Comparison of ENCODE assay signal across 9 mouse cellular contexts in genomic region chr8:83666866-83667234, GRCm38 (mm10). TPM values are rescaled to one million over a fixed set of nuclear protein-coding genes. Genes with fewer than 3 reads are reported as not detected.
A peak's percentile ranks its signal among the peaks of the same experiment; 100 is the strongest.
DNase-seq lines count a peak whose midpoint lies in the region; ATAC-seq and TF ChIP-seq lines count a peak whose summit lies in the region.
"Had no signal": no experiment of that assay in that cellular context is flagged by ENCODE, and none has a peak within 500 bp of the region (broad histone marks: within the 10 kb centered on the region; RNA-seq: fewer than 3 reads in every experiment).

No protein-coding gene starts in this region.

- H3K9ac ChIP-seq in heart, embryonic 13.5 days, result peak overlapping the region; percentile 29
- peak overlapping the region; percentile 61 for H3K9ac ChIP-seq in lung, embryonic 16.5 days (ENCODE audit: low read length)
- 0 out of 2 replicates have a peak overlapping the region, but pooled peaks have one; percentile 10 for H3K9ac ChIP-seq in forebrain, postnatal 0 days
- peak overlapping the region; percentile 49; the same call in 1 of the 2 replicates for H3K9ac ChIP-seq in neural tube, embryonic 13.5 days

- peak overlapping the region; percentile 22 for H3K4me2 ChIP-seq in heart, embryonic 13.5 days
- H3K4me2 ChIP-seq in lung, embryonic 16.5 days (ENCODE audit: low read depth, low read length), result peak overlapping the region; percentile 43
- H3K4me2 ChIP-seq in forebrain, postnatal 0 days (ENCODE audit: low read depth), result no peak overlapping the region
- no peak overlapping the region for H3K4me2 ChIP-seq in neural tube, embryonic 13.5 days

- H3K36me3 ChIP-seq in heart, embryonic 13.5 days, result peaks cover 48% of the 10 kb centered on the region
- peaks cover 29% of the 10 kb centered on the region for H3K36me3 ChIP-seq in lung, embryonic 16.5 days (ENCODE audit: control insufficient read depth, insufficient read depth, low read length)
- peaks cover 32% of the 10 kb centered on the region for H3K36me3 ChIP-seq in forebrain, postnatal 0 days (ENCODE audit: insufficient read depth)
- peaks cover 49% of the 10 kb centered on the region for H3K36me3 ChIP-seq in neural tube, embryonic 13.5 days

- ATAC-seq in heart, embryonic 13.5 days (ENCODE audit: extremely low read depth, insufficient number of reproducible peaks, low FRiP score, low TSS enrichment), result no peak
- no peak for ATAC-seq in lung, embryonic 16.5 days (ENCODE audit: low read depth)
- ATAC-seq in forebrain, postnatal 0 days, result no peak
- no peak for ATAC-seq in neural tube, embryonic 13.5 days (ENCODE audit: low read depth)

- 0 out of 2 replicates have a peak overlapping the region, but pooled peaks have one; percentile 9 for H3K27ac ChIP-seq in heart, embryonic 13.5 days (replicated peaks)
- peak overlapping the region; percentile 82 for H3K27ac ChIP-seq in lung, embryonic 16.5 days (ENCODE audit: low read length)
- H3K27ac ChIP-seq in forebrain, postnatal 0 days (ENCODE audit: low read depth, low read length), result no peak overlapping the region
- 0 out of 2 replicates have a peak overlapping the region, but pooled peaks have one; percentile 49 for H3K27ac ChIP-seq in neural tube, embryonic 13.5 days (replicated peaks)

- peaks cover 54% of the 10 kb centered on the region for H3K4me1 ChIP-seq in heart, embryonic 13.5 days
- peaks cover 53% of the 10 kb centered on the region for H3K4me1 ChIP-seq in lung, embryonic 16.5 days (replicated peaks; ENCODE audit: control insufficient read depth, insufficient read depth, low read length)
- H3K4me1 ChIP-seq in forebrain, postnatal 0 days (ENCODE audit: insufficient read depth), result peaks cover 6% of the 10 kb centered on the region; the same call in 1 of the 2 replicates
- H3K4me1 ChIP-seq in neural tube, embryonic 13.5 days (replicated peaks), result peaks cover 45% of the 10 kb centered on the region

- no peak for TF ChIP-seq CTCF in forebrain, postnatal 0 days (IDR thresholded peaks at IDR 0.05; ENCODE audit: low read depth)

- H3K9me3 ChIP-seq in heart, embryonic 13.5 days, result no peaks in the 10 kb centered on the region
- no peaks in the 10 kb centered on the region for H3K9me3 ChIP-seq in lung, embryonic 16.5 days (ENCODE audit: control insufficient read depth, low read length)
- H3K9me3 ChIP-seq in forebrain, postnatal 0 days (ENCODE audit: low read length), result no peaks in the 10 kb centered on the region
- H3K9me3 ChIP-seq in neural tube, embryonic 13.5 days, result no peaks in the 10 kb centered on the region

- peaks cover 21% of the 10 kb centered on the region for H3K27me3 ChIP-seq in heart, embryonic 13.5 days (replicated peaks)
- no peaks in the 10 kb centered on the region for H3K27me3 ChIP-seq in lung, embryonic 16.5 days (ENCODE audit: control insufficient read depth, insufficient read depth, low read depth, low read length)
- no peaks in the 10 kb centered on the region for H3K27me3 ChIP-seq in forebrain, postnatal 0 days (ENCODE audit: insufficient read depth, low read length)
- H3K27me3 ChIP-seq in neural tube, embryonic 13.5 days, result peaks cover 12% of the 10 kb centered on the region
- H3K27me3 ChIP-seq: megakaryocyte, embryonic 14.5 days had no signal

- WGBS in heart, embryonic 13.5 days, result 89% methylated on average over 3 of the region's 3 CpGs
- 89% methylated on average over 3 of the region's 3 CpGs for WGBS in lung, embryonic 16.5 days
- WGBS in forebrain, postnatal 0 days, result 77% methylated on average over 3 of the region's 3 CpGs
- WGBS in neural tube, embryonic 13.5 days, result 94% methylated on average over 3 of the region's 3 CpGs

- H3K4me3 ChIP-seq in heart, embryonic 13.5 days, result 0 out of 2 replicates have a peak overlapping the region, but pooled peaks have one; percentile 2
- H3K4me3 ChIP-seq in lung, embryonic 16.5 days (ENCODE audit: low read length), result no peak overlapping the region
- no peak overlapping the region for H3K4me3 ChIP-seq in forebrain, postnatal 0 days (ENCODE audit: low read depth, low read length)
- no peak overlapping the region for H3K4me3 ChIP-seq in neural tube, embryonic 13.5 days
- H3K4me3 ChIP-seq: megakaryocyte, embryonic 14.5 days had no signal

- no peak for DNase-seq in heart, adult 9 months (ENCODE audit: low spot score in 2 of 2)
- DNase-seq in lung, postnatal 36 days, result no peak
- DNase-seq in forebrain, postnatal 0 days, result no peak
- no peak for DNase-seq in adipocyte (ENCODE audit: low spot score)
- no peak for DNase-seq in right cerebral cortex, postnatal 10 days (ENCODE audit: low spot score in 2 of 2)

RNA-seq across cellular contexts. Expression of gene Ptger1, which starts 0.4 kb away (rescaled TPM):
- polyA plus RNA-seq in heart, embryonic 13.5 days (2015; fragmentation: Nextera tagmentation; extraction: Ambion mirVana), result 0.35 and 0.41 TPM in 2 replicates
- 1.4 TPM in 2 replicates for polyA plus RNA-seq in lung, embryonic 16.5 days (2015; fragmentation: Nextera tagmentation; extraction: Ambion mirVana)
- 0.46 and 0.57 TPM in 2 replicates for total RNA-seq in forebrain, postnatal 0 days (2014; rRNA removed)
- polyA plus RNA-seq in forebrain, postnatal 0 days (2015; fragmentation: Nextera tagmentation; extraction: Ambion mirVana), result 0.20 and 0.27 TPM in 2 replicates
- polyA plus RNA-seq in neural tube, embryonic 13.5 days (2015; fragmentation: Nextera tagmentation; extraction: Ambion mirVana), result 0.46 and 0.50 TPM in 2 replicates

RNA-seq across cellular contexts. Expression of gene Gipc1, which starts 14.4 kb away (rescaled TPM):
- polyA plus RNA-seq in heart, embryonic 13.5 days (2015; fragmentation: Nextera tagmentation; extraction: Ambion mirVana), result 155 and 164 TPM in 2 replicates
- 178 and 190 TPM in 2 replicates for polyA plus RNA-seq in lung, embryonic 16.5 days (2015; fragmentation: Nextera tagmentation; extraction: Ambion mirVana)
- total RNA-seq in forebrain, postnatal 0 days (2014; rRNA removed), result 77.8 and 85.3 TPM in 2 replicates
- 119 and 135 TPM in 2 replicates for polyA plus RNA-seq in forebrain, postnatal 0 days (2015; fragmentation: Nextera tagmentation; extraction: Ambion mirVana)
- polyA plus RNA-seq in neural tube, embryonic 13.5 days (2015; fragmentation: Nextera tagmentation; extraction: Ambion mirVana), result 149 and 151 TPM in 2 replicates

RNA-seq across cellular contexts. Expression of gene Pkn1, which starts 32.1 kb away (rescaled TPM):
- polyA plus RNA-seq in heart, embryonic 13.5 days (2015; fragmentation: Nextera tagmentation; extraction: Ambion mirVana), result 19.5 and 20.0 TPM in 2 replicates
- 27.2 and 31.8 TPM in 2 replicates for polyA plus RNA-seq in lung, embryonic 16.5 days (2015; fragmentation: Nextera tagmentation; extraction: Ambion mirVana)
- total RNA-seq in forebrain, postnatal 0 days (2014; rRNA removed), result 70.8 and 72.6 TPM in 2 replicates
- polyA plus RNA-seq in forebrain, postnatal 0 days (2015; fragmentation: Nextera tagmentation; extraction: Ambion mirVana), result 18.5 and 25.2 TPM in 2 replicates
- polyA plus RNA-seq in neural tube, embryonic 13.5 days (2015; fragmentation: Nextera tagmentation; extraction: Ambion mirVana), result 21.3 and 25.5 TPM in 2 replicates

RNA-seq across cellular contexts. Expression of gene Ddx39, which starts 48.1 kb away (rescaled TPM):
- 133 and 152 TPM in 2 replicates for polyA plus RNA-seq in heart, embryonic 13.5 days (2015; fragmentation: Nextera tagmentation; extraction: Ambion mirVana)
- polyA plus RNA-seq in lung, embryonic 16.5 days (2015; fragmentation: Nextera tagmentation; extraction: Ambion mirVana), result 150 and 158 TPM in 2 replicates
- 54.1 and 58.4 TPM in 2 replicates for total RNA-seq in forebrain, postnatal 0 days (2014; rRNA removed)
- polyA plus RNA-seq in forebrain, postnatal 0 days (2015; fragmentation: Nextera tagmentation; extraction: Ambion mirVana), result 76.3 and 79.5 TPM in 2 replicates
- polyA plus RNA-seq in neural tube, embryonic 13.5 days (2015; fragmentation: Nextera tagmentation; extraction: Ambion mirVana), result 101 and 105 TPM in 2 replicates

RNA-seq across cellular contexts. Expression of gene Dnajb1, which starts 58.9 kb away (rescaled TPM):
- 41.4 and 47.4 TPM in 2 replicates for polyA plus RNA-seq in heart, embryonic 13.5 days (2015; fragmentation: Nextera tagmentation; extraction: Ambion mirVana)
- polyA plus RNA-seq in lung, embryonic 16.5 days (2015; fragmentation: Nextera tagmentation; extraction: Ambion mirVana), result 65.0 and 65.2 TPM in 2 replicates
- 41.2 and 46.6 TPM in 2 replicates for total RNA-seq in forebrain, postnatal 0 days (2014; rRNA removed)
- 40.7 and 65.1 TPM in 2 replicates for polyA plus RNA-seq in forebrain, postnatal 0 days (2015; fragmentation: Nextera tagmentation; extraction: Ambion mirVana)
- polyA plus RNA-seq in neural tube, embryonic 13.5 days (2015; fragmentation: Nextera tagmentation; extraction: Ambion mirVana), result 54.3 and 54.4 TPM in 2 replicates

Comparison
In these comparisons a context has a peak if more than half of its experiments do, and no peak if none do; other contexts are left out.
1. H3K4me2 ChIP-seq: peak in heart, embryonic 13.5 days (single experiment) and lung, embryonic 16.5 days (single experiment); none in forebrain, postnatal 0 days (single experiment) and neural tube, embryonic 13.5 days (single experiment).
2. H3K9ac ChIP-seq: peak in every context shown above with its lines; median percentile 61 in lung, embryonic 16.5 days; 49 in neural tube, embryonic 13.5 days; 29 in heart, embryonic 13.5 days; 10 in forebrain, postnatal 0 days.